Mouse (Mus musculus) thymus, adult 2 months (tissue): ENCODE measurements around the gene Card9.

ENCODE experiments used
- CTCF ChIP-seq: fragments of 200-500 bp; IDR thresholded peaks from 2 replicates; pipeline ENCODE4 v1.5.1; 2012; ENCODE audit warnings: mild to moderate bottlenecking, control low read depth, low read length, moderate library complexity, borderline replicate concordance; ENCODE audit not compliant: control insufficient read depth, poor library complexity, insufficient read depth; ENCODE audit errors: extremely low read depth
- POLR2A ChIP-seq: fragments of 200-500 bp; IDR thresholded peaks from 2 replicates; pipeline ENCODE4 v1.6.1; 2012; ENCODE audit warnings: mild to moderate bottlenecking, low read length, control low read depth, moderate library complexity; ENCODE audit not compliant: control insufficient read depth, poor library complexity, insufficient read depth; ENCODE audit errors: extremely low read depth

DNA sequence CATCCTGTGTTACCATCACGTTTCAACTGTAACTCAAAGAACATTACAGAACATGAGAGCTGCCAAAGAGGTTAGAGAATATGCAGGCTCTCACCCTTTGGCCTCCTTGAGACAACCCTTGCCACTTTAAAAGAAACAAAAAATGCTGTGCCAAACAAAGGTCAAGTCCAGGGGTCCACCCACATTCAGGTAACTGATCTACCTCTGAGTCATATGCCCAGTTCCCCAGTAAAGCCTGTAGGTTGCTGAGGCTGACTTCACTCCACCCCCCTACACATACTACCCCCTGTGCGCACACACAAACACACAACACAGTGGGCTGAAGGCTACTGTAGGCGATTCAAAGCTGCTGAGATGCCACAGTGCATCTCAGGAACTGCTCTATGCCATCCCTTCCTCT, 27.0 kb upstream of the Card9 start:
- TF ChIP-seq CTCF, result no peak
- TF ChIP-seq POLR2A, result no peak
